Mouse (Mus musculus) cerebellum, adult 18-20 months (tissue): ENCODE data around the gene Zfp467.

Experiments
- DNase-seq, 2 experiments: peaks; one replicate each; pipeline ENCODE4 v3.0.0; 2021

The Zfp467 gene

GRCm38 (mm10) chr6:48409726-48410343 lies 35.8 kb downstream of the Zfp467 start:
- peak in 1 of 2 experiments; percentile 5 for DNase-seq

GRCm38 (mm10) chr6:48404071-48404470 lies 41.6 kb downstream of the Zfp467 start:
- peak in 1 of 2 experiments; percentile 3 for DNase-seq

- DNase-seq: peak in 1 of 2 experiments; percentile 17
Measured at GRCm38 (mm10) chr6:48399906-48400305, 45.7 kb downstream of the Zfp467 start.

- DNase-seq: peak; percentile 74 to 84
Measured at GRCm38 (mm10) chr6:48397336-48397735, 48.3 kb downstream of the Zfp467 start.

- no peak for DNase-seq
Measured at GRCm38 (mm10) chr6:48396686-48397085, 48.9 kb downstream of the Zfp467 start.

GRCm38 (mm10) chr6:48396008-48396595 lies 49.5 kb downstream of the Zfp467 start:
- peak in 1 of 2 experiments; percentile 53 for DNase-seq

- DNase-seq: peak; percentile 94 to 97
Measured at GRCm38 (mm10) chr6:48395105-48396007, 50.3 kb downstream of the Zfp467 start, which contains the start of gene Krba1. Krba1 (plus strand) TSS chr6:48395586.

GRCm38 (mm10) chr6:48393811-48394210 lies 51.8 kb downstream of the Zfp467 start:
- DNase-seq: peak in 1 of 2 experiments; percentile 7

- no peak for DNase-seq
Measured at GRCm38 (mm10) chr6:48388221-48388620, 57.4 kb downstream of the Zfp467 start.
